Mouse (Mus musculus) embryonic facial prominence, embryonic 14.5 days (tissue): ENCODE data around the gene Trip6. TPM values are rescaled to one million over a fixed set of nuclear protein-coding genes. Genes with fewer than 3 reads are reported as not detected.

Experiments used
- ATAC-seq: fragments of 200-750 bp; cut with Nextera tagmentation; 2 replicates; pipeline ENCODE4 v1.8.0; 2017; ENCODE audit warnings: low read depth, moderate number of reproducible peaks, moderate TSS enrichment
- DNase-seq: peaks from one replicate; pipeline ENCODE4 v3.0.0-alpha.2; 2015; ENCODE audit warnings: low spot score
- H3K27ac ChIP-seq: fragments of 300-500 bp; sonication (generic); replicated peaks from 2 replicates; pipeline ENCODE4 v1.5.1; 2014; ENCODE audit warnings: low read depth, mild to moderate bottlenecking, low read length, moderate library complexity
- H3K27me3 ChIP-seq: fragments of 300-500 bp; sonication (generic); replicated peaks from 2 replicates; pipeline ENCODE4 v1.6.1; 2014; ENCODE audit warnings: low read length; ENCODE audit not compliant: control insufficient read depth, insufficient read depth
- H3K36me3 ChIP-seq: fragments of 300-500 bp; sonication (generic); 2 replicates; pipeline ENCODE4 v1.6.1; 2014; ENCODE audit warnings: low read length, mixed read lengths; ENCODE audit not compliant: control insufficient read depth, insufficient read depth
- H3K4me1 ChIP-seq: fragments of 300-500 bp; sonication (generic); 2 replicates; pipeline ENCODE4 v1.6.1; 2014; ENCODE audit warnings: antibody characterized with exemption, low read length; ENCODE audit not compliant: control insufficient read depth, insufficient read depth
- H3K4me2 ChIP-seq: fragments of 300-500 bp; sonication (generic); 2 replicates; pipeline ENCODE4 v1.6.1; 2014; ENCODE audit warnings: low read depth, mild to moderate bottlenecking, low read length, moderate library complexity, mixed read lengths
- H3K4me3 ChIP-seq: fragments of 300-500 bp; sonication (generic); 2 replicates; pipeline ENCODE4 v1.5.1; 2014; ENCODE audit warnings: low read depth, mild to moderate bottlenecking, low read length
- H3K9ac ChIP-seq: fragments of 300-500 bp; sonication (generic); 2 replicates; pipeline ENCODE4 v1.6.1; 2014; ENCODE audit warnings: low read depth, mild to moderate bottlenecking, low read length, moderate library complexity, mixed read lengths
- H3K9me3 ChIP-seq: fragments of 300-500 bp; sonication (generic); 2 replicates; pipeline ENCODE4 v1.6.1; 2016; ENCODE audit warnings: low read length; ENCODE audit not compliant: control insufficient read depth
- WGBS: fragments of 180-500 bp; shearing (Covaris S2); extraction: QIAGEN DNeasy Blood & Tissue Kit; methylation state at CpG from one replicate; pipeline ENCODE4 v1.1.7; 2014; 5-methylcytosine and 5-hydroxymethylcytosine counted together
- polyA plus RNA-seq: library from polyadenylated mRNA; unstranded; fragments of >200 nt; fragmentation: Nextera tagmentation; extraction: Ambion mirVana; gene quantifications from 2 replicates; pipeline ENCODE4 v1.2.1, GENCODE M21; 2014

The Trip6 gene
- polyA plus RNA-seq, 1 experiment from 2014 or later: 72.3 TPM

GRCm38 (mm10) chr5:137342407-137343012, 28.3 kb upstream of the Trip6 start:
- H3K4me2 ChIP-seq: no peak overlapping the region
- no peak overlapping the region for H3K9ac ChIP-seq
- H3K36me3 ChIP-seq: no peaks in the 10 kb centered on the region
- WGBS: 56% methylated on average over 7 of the region's 7 CpGs
- H3K27me3 ChIP-seq: no peaks in the 10 kb centered on the region
- ATAC-seq (no peak), DNase-seq (no peak)
- H3K9me3 ChIP-seq: no peaks in the 10 kb centered on the region
- no peak overlapping the region for H3K27ac ChIP-seq
- peaks cover 15% of the 10 kb centered on the region for H3K4me1 ChIP-seq
- H3K4me3 ChIP-seq: no peak overlapping the region

- Histone ChIP-seq H3K4me2 (peak overlapping the region; percentile 83; the same call in 1 of the 2 replicates), H3K27ac (peak overlapping the region; percentile 87)
- WGBS: 81% methylated on average over 6 of the region's 6 CpGs
These were observed 26.0 kb upstream of the Trip6 start for GRCm38 (mm10) chr5:137340222-137340621.

GRCm38 (mm10) chr5:137339290-137339979, 25.2 kb upstream of the Trip6 start:
- Histone ChIP-seq H3K36me3 (no peaks in the 10 kb centered on the region), H3K4me2 (peak overlapping the region; percentile 83), H3K9ac (peak overlapping the region; percentile 68), H3K4me3 (peak overlapping the region; percentile 40), H3K9me3 (no peaks in the 10 kb centered on the region), H3K27me3 (no peaks in the 10 kb centered on the region), H3K27ac (peak overlapping the region; percentile 87), H3K4me1 (peaks cover 7% of the 10 kb centered on the region)
- DNase-seq: peak; percentile 78
- peak; percentile 49 for ATAC-seq
- WGBS: 7% methylated on average over 19 of the region's 22 CpGs

More at GRCm38 (mm10) chr5:137340222-137340621, 26.0 kb upstream of the Trip6 start:
- H3K4me1 ChIP-seq: peaks cover 7% of the 10 kb centered on the region
- no peaks in the 10 kb centered on the region for H3K9me3 ChIP-seq
- no peaks in the 10 kb centered on the region for H3K27me3 ChIP-seq
- H3K36me3 ChIP-seq: no peaks in the 10 kb centered on the region
- DNase-seq: no peak
- ATAC-seq: no peak
- no peak overlapping the region for H3K9ac ChIP-seq
- no peak overlapping the region for H3K4me3 ChIP-seq

- H3K4me3 ChIP-seq: peak overlapping the region; percentile 40
- peak; percentile 72 for DNase-seq
These were observed 24.6 kb upstream of the Trip6 start for GRCm38 (mm10) chr5:137338663-137339289.

GRCm38 (mm10) chr5:137338256-137338655, 24.1 kb upstream of the Trip6 start:
- DNase-seq: peak; percentile 97
- Histone ChIP-seq H3K9ac (peak overlapping the region; percentile 68), H3K4me2 (peak overlapping the region; percentile 83), H3K9me3 (no peaks in the 10 kb centered on the region), H3K27ac (peak overlapping the region; percentile 87), H3K36me3 (no peaks in the 10 kb centered on the region), H3K27me3 (no peaks in the 10 kb centered on the region), H3K4me3 (peak overlapping the region; percentile 40), H3K4me1 (peaks cover 7% of the 10 kb centered on the region)
- 0% methylated on average over 19 of the region's 19 CpGs for WGBS
- peak; percentile 87 for ATAC-seq

More at GRCm38 (mm10) chr5:137338663-137339289, 24.6 kb upstream of the Trip6 start:
- Histone ChIP-seq H3K27me3 (no peaks in the 10 kb centered on the region), H3K9ac (peak overlapping the region; percentile 68), H3K4me2 (peak overlapping the region; percentile 83), H3K9me3 (no peaks in the 10 kb centered on the region), H3K27ac (peak overlapping the region; percentile 87), H3K36me3 (no peaks in the 10 kb centered on the region), H3K4me1 (peaks cover 7% of the 10 kb centered on the region)
- under 1% methylated on average over 11 of the region's 11 CpGs for WGBS
- peak; percentile 21 for ATAC-seq

- Histone ChIP-seq H3K9me3 (no peaks in the 10 kb centered on the region), H3K9ac (no peak overlapping the region), H3K27me3 (no peaks in the 10 kb centered on the region), H3K27ac (no peak overlapping the region), H3K4me2 (no peak overlapping the region), H3K36me3 (no peaks in the 10 kb centered on the region), H3K4me1 (peaks cover 10% of the 10 kb centered on the region), H3K4me3 (no peak overlapping the region)
- DNase-seq (no peak), ATAC-seq (no peak)
- WGBS: 28% methylated on average over 8 of the region's 8 CpGs
These were observed 23.0 kb upstream of the Trip6 start for GRCm38 (mm10) chr5:137337190-137337589.

GRCm38 (mm10) chr5:137335066-137335465, 20.9 kb upstream of the Trip6 start:
- Histone ChIP-seq H3K4me2 (no peak overlapping the region), H3K4me1 (peaks cover 10% of the 10 kb centered on the region), H3K36me3 (no peaks in the 10 kb centered on the region), H3K4me3 (no peak overlapping the region), H3K27me3 (no peaks in the 10 kb centered on the region), H3K9me3 (no peaks in the 10 kb centered on the region), H3K9ac (no peak overlapping the region), H3K27ac (no peak overlapping the region)
- 76% methylated on average over 6 of the region's 6 CpGs for WGBS
- ATAC-seq: no peak
- DNase-seq: no peak

GRCm38 (mm10) chr5:137334317-137334716, 20.1 kb upstream of the Trip6 start:
- H3K9ac ChIP-seq: no peak overlapping the region
- H3K9me3 ChIP-seq: no peaks in the 10 kb centered on the region
- ATAC-seq: no peak
- H3K27ac ChIP-seq: no peak overlapping the region
- no peaks in the 10 kb centered on the region for H3K27me3 ChIP-seq
- WGBS: 57% methylated on average over 10 of the region's 10 CpGs
- DNase-seq: no peak
- H3K36me3 ChIP-seq: no peaks in the 10 kb centered on the region
- peak overlapping the region; percentile 70 for H3K4me3 ChIP-seq
- peak overlapping the region; percentile 96 for H3K4me2 ChIP-seq
- peaks cover 10% of the 10 kb centered on the region for H3K4me1 ChIP-seq
